Mouse (Mus musculus) gastrocnemius, postnatal 4 days (tissue): ENCODE measurements at regions not wholly inside any gene's neighbourhood (a gene's known extent, or its start where the extent isn't known, plus 50 kb on each side); places are given as distances from the start of the nearest gene placed in this dataset.

ENCODE experiments used
- DNase-seq, 2 experiments: peaks; one replicate each; pipeline ENCODE4 v3.0.0; 2021 to 2022; ENCODE audit warnings: low spot score in 2 of 2, mixed read lengths in 2 of 2

DNA sequence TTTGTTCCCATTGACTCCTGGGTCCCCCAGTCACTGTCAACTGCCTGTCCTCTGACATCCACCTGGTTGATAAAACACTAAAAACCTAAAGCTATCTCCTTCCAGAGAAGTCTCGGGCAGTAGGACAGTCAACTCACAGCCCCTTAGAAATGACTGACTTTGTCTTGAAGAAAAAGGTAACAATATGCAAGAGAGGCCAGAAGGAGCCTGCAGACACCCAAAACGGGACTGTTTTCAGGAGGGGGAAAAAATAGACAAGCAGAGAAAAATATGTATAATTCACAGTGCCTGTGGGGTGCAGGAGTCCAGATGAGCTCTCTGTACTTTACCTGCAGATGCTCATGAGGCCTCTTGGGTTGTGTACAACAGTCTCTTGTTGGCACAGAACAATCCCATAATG is 126.4 kb upstream of the Ankrd55 start:
- DNase-seq: no peak

GRCm38 (mm10) chr13:112165921-112166320 is 122.3 kb upstream of the Ankrd55 start:
- no peak for DNase-seq

GRCm38 (mm10) chr13:112166338-112166802 is 121.9 kb upstream of the Ankrd55 start:
- DNase-seq: no peak

DNA sequence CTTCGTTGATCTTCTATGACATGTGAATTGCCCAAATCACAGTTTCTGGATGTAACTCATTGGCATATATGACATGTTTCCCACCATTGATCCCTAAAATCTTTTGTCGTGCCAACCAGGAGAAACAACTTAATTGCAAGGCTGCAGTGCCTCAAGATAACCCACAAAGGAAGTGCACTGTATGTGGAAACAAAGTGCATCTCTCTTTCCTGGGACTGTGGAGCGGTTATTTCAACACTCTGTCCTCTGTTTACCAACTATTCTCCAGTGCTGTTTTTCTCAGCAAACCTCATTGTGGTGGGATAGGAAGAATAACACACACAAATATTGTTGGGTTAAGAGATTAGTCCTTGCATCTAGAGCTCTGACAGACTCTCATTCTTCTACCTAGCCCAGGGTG is 119.8 kb upstream of the Ankrd55 start:
- DNase-seq: no peak

GRCm38 (mm10) chr13:112170872-112171271 is 117.4 kb upstream of the Ankrd55 start:
- DNase-seq: no peak

- DNase-seq: no peak
Measured at GRCm38 (mm10) chr13:112171940-112172715, 116.1 kb upstream of the Ankrd55 start.

DNA sequence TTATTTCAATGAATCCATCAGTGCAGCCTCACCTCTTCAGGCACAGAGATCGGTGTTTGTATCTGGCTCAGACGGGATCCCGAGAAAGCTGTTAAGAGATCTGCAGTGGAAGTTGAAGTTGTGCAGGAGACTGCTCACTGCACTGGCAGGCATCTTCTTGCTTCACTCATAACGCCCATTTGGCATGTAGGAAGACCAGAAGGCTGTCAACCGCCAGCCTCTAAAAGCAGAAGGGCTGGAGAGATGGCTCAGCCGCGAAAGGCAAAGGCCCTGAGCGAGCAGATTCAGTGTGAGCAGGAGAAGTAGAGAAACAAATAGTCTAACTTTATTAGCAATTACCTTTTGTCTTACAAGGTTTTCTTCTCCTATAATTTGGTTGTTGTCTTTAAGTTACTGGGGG is 114.3 kb upstream of the Ankrd55 start:
- no peak for DNase-seq

DNA sequence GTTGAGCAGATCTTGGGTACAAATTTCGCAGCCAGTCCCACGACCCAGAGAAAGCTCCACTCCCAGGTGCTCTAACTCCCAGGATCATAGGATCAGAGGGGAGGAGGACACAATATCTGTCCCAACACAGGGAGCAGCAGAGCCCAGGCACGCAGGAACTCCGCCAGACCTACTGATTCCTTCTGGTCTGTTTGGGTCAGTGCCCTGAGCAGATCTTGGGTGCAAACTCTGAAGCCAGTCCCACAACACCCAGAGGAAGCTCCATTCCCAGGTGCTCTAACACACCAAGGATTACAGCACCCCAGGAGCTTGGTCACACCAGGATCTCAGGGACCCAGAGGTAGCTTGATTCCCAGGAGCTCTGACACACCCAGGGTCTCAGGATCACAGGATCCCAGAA is 110.2 kb upstream of the Ankrd55 start:
- no peak for DNase-seq

DNA sequence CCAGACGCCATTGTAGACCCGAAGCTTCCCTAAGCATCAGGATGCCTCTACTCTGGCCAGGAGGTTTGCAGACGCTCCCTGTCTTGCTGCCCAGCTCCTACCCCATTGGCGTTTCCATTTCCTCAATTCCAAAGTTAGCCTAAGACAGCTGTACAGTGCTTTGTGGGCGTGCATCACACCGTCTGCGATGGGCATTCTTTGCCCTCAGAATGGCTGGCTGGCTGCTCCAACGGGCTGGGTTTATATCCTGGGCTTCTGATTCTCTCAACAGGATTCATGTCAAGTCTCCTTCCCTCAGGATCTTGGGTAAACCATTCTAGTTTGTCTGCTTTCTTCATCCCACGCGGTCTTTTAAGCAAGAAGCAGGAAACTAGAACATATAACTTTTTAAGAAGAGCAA is 104.3 kb upstream of the Ankrd55 start:
- DNase-seq: no peak

DNA sequence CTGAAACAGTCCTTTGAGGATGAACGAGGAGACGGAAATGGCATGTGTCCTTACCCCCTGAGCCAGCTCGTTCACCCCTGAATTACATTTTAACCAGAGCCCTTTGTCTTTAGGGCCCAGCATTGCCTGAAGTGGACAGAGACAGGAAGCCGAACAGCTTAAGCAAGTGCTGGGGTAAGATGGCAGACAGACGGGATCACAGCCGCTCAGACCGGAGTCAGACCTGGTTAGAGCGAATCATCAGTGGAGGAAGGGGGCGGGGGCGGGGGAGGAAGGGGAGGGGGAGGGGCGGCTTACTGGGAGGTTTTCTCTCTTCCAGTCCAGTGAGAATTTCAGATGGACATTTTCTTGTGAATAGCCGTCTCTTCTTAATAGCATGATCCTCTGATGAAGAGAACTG is 103.1 kb upstream of the Ankrd55 start:
- no peak for DNase-seq

GRCm38 (mm10) chr13:112187226-112187625 is 101.0 kb upstream of the Ankrd55 start:
- no peak for DNase-seq

DNA sequence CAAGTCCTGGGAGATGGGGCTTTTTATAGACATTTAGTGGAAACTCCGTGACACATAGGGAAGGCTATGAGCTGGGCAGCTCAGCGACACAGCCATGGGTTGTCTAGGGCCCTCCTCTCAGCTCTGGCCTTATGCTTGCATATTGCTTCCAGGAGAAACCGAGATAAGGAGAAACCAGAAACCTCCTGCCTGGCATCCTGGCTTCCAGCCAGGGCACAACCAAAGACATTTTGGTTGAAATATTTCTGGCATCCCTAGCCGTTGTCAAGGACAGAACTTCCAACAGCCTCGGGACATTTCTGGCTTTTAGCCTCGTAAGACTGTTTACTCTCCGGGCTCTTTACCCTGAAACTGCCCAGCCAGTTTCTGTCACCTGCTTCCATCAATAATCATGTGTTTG is 99.9 kb upstream of the Ankrd55 start:
- no peak for DNase-seq

DNA sequence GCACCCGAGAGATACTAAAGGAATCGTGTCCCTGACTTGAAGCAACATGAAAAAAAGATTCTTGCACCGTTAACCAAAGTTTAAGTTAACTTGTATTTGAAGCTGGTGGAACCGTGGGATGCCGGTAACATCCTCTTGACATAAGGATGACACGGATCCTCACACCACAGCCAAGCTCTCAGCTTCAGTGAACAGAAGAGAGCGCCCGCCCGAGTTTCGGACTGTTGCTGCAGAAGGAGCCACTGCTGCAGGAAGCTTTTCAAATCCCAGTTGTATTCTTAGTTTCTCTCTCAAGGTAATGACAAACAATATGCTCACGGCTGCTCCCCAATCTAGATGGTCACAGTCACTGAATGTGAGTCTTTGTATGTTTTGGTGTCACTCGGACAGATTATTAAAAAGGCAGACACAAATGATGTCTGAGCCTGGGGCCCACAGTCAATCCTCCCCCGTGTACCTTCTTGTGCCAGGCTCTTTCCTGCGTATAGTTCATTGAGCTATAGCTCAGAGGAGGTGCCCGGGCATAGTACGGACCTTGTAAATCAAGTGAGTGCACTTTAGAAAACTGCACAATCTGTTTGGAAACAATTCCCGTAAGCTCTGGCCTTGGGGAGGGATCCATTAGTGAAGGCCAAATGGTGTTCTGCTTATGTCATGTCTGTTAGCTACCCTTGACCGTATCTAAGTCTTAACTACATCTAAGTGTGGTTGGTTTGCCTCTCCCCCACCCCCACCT is 99.3 kb upstream of the Ankrd55 start:
- no peak for DNase-seq

DNA sequence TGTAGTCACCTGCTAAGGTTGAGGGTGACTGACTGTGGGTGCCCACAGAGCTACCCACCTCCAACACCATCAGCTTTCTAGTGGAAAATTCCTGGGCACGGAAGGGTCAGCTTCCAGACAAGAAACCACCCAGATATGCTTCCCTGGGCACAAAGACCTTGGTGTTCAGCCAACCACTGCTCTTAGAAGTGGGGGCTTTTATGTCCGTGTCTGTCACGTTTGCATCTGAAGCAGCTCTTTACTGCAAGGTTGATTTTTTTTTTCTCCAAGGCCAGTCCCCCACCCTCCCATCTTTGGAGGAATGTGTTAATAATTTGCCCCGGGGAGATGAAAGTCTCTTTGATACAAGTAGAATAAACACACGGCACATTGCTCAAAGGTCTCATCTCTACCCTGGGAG is 98.6 kb upstream of the Ankrd55 start:
- no peak for DNase-seq

DNA sequence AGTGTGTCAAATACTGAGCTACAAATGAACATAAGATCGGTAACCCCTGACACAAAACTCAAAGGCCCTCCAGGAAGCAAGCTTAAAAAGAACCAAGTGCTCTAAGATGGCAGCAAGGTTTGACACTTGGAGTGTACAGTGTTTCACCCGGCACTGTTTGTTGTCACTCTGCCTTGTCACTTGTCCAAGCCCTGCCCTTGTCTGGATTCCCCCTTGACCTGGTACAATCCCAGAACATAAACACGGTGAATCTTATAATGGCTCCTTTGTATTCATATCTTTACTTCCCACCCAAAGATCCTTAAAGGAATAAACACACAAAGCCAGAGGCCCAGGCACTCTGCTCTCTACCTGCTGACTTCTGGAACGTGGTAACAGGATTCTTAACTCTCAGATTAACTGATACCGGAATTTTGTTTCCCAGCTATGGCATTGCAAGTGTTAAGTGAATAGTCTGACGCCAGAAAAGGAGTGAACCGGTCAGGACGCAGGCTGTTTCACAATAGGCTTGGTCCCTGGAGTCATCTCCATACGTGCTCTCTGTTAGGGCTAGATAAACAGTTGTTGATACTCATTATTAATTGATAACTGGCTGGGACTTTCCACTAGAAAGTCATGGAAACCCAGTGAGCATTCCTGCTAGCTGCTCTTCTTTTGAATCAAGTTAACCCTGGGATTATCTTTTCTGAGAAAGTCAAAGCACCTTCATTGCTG is 95.9 kb upstream of the Ankrd55 start:
- no peak for DNase-seq

GRCm38 (mm10) chr13:112193676-112194075 is 94.6 kb upstream of the Ankrd55 start:
- DNase-seq: no peak

DNA sequence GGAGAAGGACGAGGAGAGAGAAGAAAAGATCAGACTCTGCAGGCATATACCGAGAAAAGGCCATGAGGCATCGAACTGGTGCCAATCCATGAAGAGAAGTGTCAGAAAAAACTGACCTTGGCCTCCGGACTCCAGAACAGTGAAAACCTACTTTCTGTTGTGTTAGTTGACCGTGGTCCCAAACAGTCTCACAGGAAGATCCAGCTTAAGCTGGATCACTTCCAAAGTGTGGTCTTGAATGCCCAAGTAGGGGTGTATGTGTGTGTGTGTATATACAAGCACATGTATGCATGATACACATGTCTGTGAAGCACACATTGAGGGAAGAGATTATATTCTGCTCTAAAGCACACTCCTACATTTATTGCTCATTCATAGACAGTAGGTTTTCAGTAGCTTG is 93.3 kb upstream of the Ankrd55 start:
- DNase-seq: no peak

GRCm38 (mm10) chr13:112196789-112197188 is 91.5 kb upstream of the Ankrd55 start:
- DNase-seq: peak; percentile 49 to 66

DNA sequence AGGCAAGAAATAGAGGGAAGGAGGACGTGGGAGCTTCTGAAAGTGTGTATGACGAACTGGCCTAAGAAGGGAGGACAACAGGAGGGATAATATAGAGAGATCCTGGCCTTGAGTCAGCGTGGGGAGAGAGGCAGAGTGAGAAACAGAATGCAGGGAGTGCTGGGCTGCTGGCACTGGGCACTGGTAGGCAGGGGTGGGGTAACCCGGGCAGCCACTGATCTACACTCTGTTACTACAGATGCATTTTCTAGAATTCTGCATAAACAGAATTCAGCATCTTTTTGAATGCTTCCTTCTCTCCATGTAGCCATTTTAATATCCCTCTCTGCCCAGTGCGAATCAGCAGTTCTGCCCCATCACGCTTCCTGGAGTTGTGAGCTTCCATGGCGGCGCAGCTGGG is 84.5 kb upstream of the Ankrd55 start:
- DNase-seq: no peak

DNA sequence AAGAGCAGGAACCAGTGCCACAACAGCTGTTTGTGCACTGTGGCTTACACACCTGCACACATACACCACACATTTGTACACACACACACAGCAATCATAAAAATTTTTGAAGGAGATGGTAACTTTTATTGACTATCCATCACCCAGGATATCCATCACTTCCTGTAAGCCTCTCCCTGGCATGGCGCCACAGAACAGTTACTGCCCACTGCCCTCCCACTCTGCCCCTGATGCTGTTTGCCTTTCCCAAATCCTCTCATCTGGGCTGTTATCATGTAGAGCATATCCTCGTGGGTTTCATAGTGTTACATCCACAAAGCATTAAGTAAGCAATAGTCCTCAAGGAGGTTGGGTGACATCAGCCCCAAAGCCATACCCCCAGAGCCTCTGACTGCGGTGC is 84.0 kb upstream of the Ankrd55 start:
- DNase-seq: no peak

GRCm38 (mm10) chr13:112204813-112205212 is 83.4 kb upstream of the Ankrd55 start:
- DNase-seq: no peak

GRCm38 (mm10) chr13:112207617-112208235 is 80.5 kb upstream of the Ankrd55 start:
- no peak for DNase-seq
